Mouse (Mus musculus): ENCODE results near the gene Dst. TPM values are rescaled to one million over a fixed set of nuclear protein-coding genes. Genes with fewer than 3 reads are reported as not detected.
A peak's percentile ranks its signal among the peaks of the same experiment; 100 is the strongest.

Gene Dst
- total and polyA plus RNA-seq, 3 experiments: 9.1 to 28.0 (median 20.5) TPM

DNA sequence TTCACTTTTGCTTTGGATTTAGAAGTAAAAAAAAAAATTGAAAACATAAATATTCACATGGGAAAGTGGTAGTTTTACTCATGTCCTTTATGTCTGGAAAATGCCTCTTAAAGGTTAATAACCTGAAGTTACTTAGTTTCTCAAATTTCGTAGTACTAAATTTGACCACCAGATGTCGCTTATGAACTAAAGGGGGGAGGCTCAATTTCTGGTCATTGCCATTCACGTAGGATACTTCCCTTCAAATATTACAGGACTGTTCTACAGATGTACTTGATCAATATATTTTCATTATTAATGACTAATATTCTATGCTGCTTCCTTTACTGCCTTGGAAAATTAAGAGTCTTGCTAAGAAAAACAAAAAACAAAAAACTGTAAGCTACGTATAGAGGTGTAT is 293.5 kb downstream of the Dst start (continued):
- TF ChIP-seq E2F4 (IDR thresholded peaks at IDR 0.05; ENCODE audit: insufficient replicate concordance, low read depth, low read length) (no peak), RCOR1 (conservative IDR thresholded peaks at IDR 0.05; ENCODE audit: low read depth, low read length) (no peak), USF1 (IDR thresholded peaks at IDR 0.05; ENCODE audit: low read depth, low read length) (no peak), BHLHE40 (IDR thresholded peaks at IDR 0.05; ENCODE audit: low read depth, low read length) (no peak), CTCF (conservative IDR thresholded peaks at IDR 0.05 in 1 of 2, IDR thresholded peaks at IDR 0.05 in 1 of 2; ENCODE audit: low read depth in 2 of 2, low read length in 2 of 2) (peak; percentile 25 to 73; a peak in 3 of 4 replicates), SMC3 (IDR thresholded peaks at IDR 0.05; ENCODE audit: low read depth, low read length) (peak; percentile 65), MYC (IDR thresholded peaks at IDR 0.05; ENCODE audit: low read depth, low read length) (no peak), ELF1 (IDR thresholded peaks at IDR 0.05; ENCODE audit: low read depth, low read length) (no peak)

DNA sequence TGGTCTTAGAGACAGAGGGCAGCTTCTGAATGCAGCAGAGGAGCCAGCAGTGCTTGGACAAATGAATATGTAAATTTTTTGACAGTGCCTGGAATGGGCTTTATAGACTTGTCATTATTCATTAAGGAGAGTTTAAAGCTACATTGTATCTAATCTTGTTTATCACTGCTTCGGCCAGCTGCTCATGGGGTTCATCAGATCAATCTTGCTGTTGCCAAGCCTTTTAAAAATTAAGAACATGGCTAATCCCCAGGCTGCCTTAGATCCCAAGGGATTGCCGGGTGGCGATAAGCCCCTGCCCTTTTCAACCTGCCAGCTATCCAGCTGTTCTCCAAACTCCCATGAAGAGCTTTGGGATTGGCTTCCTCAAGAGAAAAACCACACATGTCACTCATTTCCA is 303.7 kb downstream of the Dst start:
- in situ Hi-C loops (cut with MboI; ENCODE audit: low pct_ligation_motif_present, low pct_unique_long_range_greater_than_20kb, low sequenced_read_pairs) (no loop called here), dilution Hi-C loops (cut with MboI; ENCODE audit: extremely low pct_ligation_motif_present, extremely low pct_unique_long_range_greater_than_20kb, low sequenced_read_pairs) (no loop called here)
- Histone ChIP-seq H3K4me3 (replicated peaks in 1 of 3; ENCODE audit: low read depth in 2 of 3, low read length in 2 of 3, poor library complexity in 1 of 3) (no peak overlapping the region), H3K36me3 (replicated peaks in 1 of 2; ENCODE audit: control insufficient read depth in 1 of 2, insufficient read depth in 1 of 2, low read length in 1 of 2) (peaks cover 23 to 67% of the 10 kb centered on the region in 2 experiments), H3K9me3 (replicated peaks; ENCODE audit: low read length) (no peaks in the 10 kb centered on the region), H3K79me2 (replicated peaks; ENCODE audit: control insufficient read depth, extremely low read depth, insufficient read depth, poor library complexity, severe bottlenecking) (no peaks in the 10 kb centered on the region), H3K9ac (ENCODE audit: insufficient read depth, low read depth) (no peak overlapping the region), H3K4me2 (ENCODE audit: insufficient read depth, low read depth, poor library complexity, severe bottlenecking) (no peak overlapping the region), H3K27ac (ENCODE audit: insufficient read depth, low read depth) (no peak overlapping the region), H3K27me3 (replicated peaks) (no peaks in the 10 kb centered on the region), H3K4me1 (ENCODE audit: control insufficient read depth in 1 of 2, insufficient read depth in 2 of 2) (peaks cover 0 to 23% of the 10 kb centered on the region in 2 experiments; a peak in 2 of 4 replicates)
- TF ChIP-seq MYC (IDR thresholded peaks at IDR 0.05; ENCODE audit: low read depth, low read length): no peak
- TF ChIP-seq PAX5 (IDR thresholded peaks at IDR 0.05; ENCODE audit: low read length): no peak
- no peak for TF ChIP-seq TBP (conservative IDR thresholded peaks at IDR 0.05; ENCODE audit: low read depth, low read length)
- TF ChIP-seq POLR2AphosphoS2 (IDR thresholded peaks at IDR 0.05; ENCODE audit: low read depth, low read length): no peak
- no peak for TF ChIP-seq CTCF (conservative IDR thresholded peaks at IDR 0.05 in 1 of 2, IDR thresholded peaks at IDR 0.05 in 1 of 2; ENCODE audit: low read depth in 2 of 2, low read length in 2 of 2)
- TF ChIP-seq NELFE (IDR thresholded peaks at IDR 0.05; ENCODE audit: low read depth, low read length): no peak
- no peak for TF ChIP-seq IRF4 (IDR thresholded peaks at IDR 0.05; ENCODE audit: low read depth, low read length)
- no peak for TF ChIP-seq USF2 (conservative IDR thresholded peaks at IDR 0.05; ENCODE audit: low read depth, low read length)
- TF ChIP-seq NRF1 (IDR thresholded peaks at IDR 0.05; ENCODE audit: low read depth, low read length): no peak
- no peak for TF ChIP-seq BHLHE40 (IDR thresholded peaks at IDR 0.05; ENCODE audit: low read depth, low read length)
- no peak for TF ChIP-seq ZMIZ1 (IDR thresholded peaks at IDR 0.05; ENCODE audit: low read depth, low read length)
- no peak for TF ChIP-seq POLR2A (IDR thresholded peaks at IDR 0.05; ENCODE audit: low read depth, low read length)
- no peak for TF ChIP-seq MEF2A (IDR thresholded peaks at IDR 0.05; ENCODE audit: borderline replicate concordance, low read depth, low read length)
- TF ChIP-seq CHD1 (IDR thresholded peaks at IDR 0.05; ENCODE audit: low read depth, low read length): no peak
- no peak for TF ChIP-seq ELF1 (IDR thresholded peaks at IDR 0.05; ENCODE audit: low read depth, low read length)
- TF ChIP-seq USF1 (IDR thresholded peaks at IDR 0.05; ENCODE audit: low read depth, low read length): no peak
- DNase-seq (ENCODE audit: extremely low read depth): no peak

GRCm38 (mm10) chr1:34216456-34216855 is 308.4 kb downstream of the Dst start:
- dilution Hi-C loops (cut with MboI; ENCODE audit: extremely low pct_ligation_motif_present, extremely low pct_unique_long_range_greater_than_20kb, low sequenced_read_pairs): no loop called here
- Histone ChIP-seq H3K36me3 (replicated peaks in 1 of 2; ENCODE audit: control insufficient read depth in 1 of 2, insufficient read depth in 1 of 2, low read length in 1 of 2) (peaks cover 20 to 62% of the 10 kb centered on the region in 2 experiments), H3K79me2 (replicated peaks; ENCODE audit: control insufficient read depth, extremely low read depth, insufficient read depth, poor library complexity, severe bottlenecking) (no peaks in the 10 kb centered on the region), H3K9me3 (replicated peaks; ENCODE audit: low read length) (no peaks in the 10 kb centered on the region), H3K27me3 (replicated peaks) (no peaks in the 10 kb centered on the region), H3K4me1 (ENCODE audit: control insufficient read depth in 1 of 2, insufficient read depth in 2 of 2) (peaks cover 8 to 31% of the 10 kb centered on the region in 2 experiments), H3K27ac (ENCODE audit: insufficient read depth, low read depth) (no peak overlapping the region), H3K9ac (ENCODE audit: insufficient read depth, low read depth) (no peak overlapping the region), H3K4me2 (ENCODE audit: insufficient read depth, low read depth, poor library complexity, severe bottlenecking) (no peak overlapping the region), H3K4me3 (replicated peaks in 1 of 3; ENCODE audit: low read depth in 2 of 3, low read length in 2 of 3, poor library complexity in 1 of 3) (no peak overlapping the region)
- TF ChIP-seq MAFK (IDR thresholded peaks at IDR 0.05; ENCODE audit: insufficient replicate concordance, low read length) (no peak), POLR2AphosphoS2 (IDR thresholded peaks at IDR 0.05; ENCODE audit: low read depth, low read length) (no peak), ZNF384 (IDR thresholded peaks at IDR 0.05; ENCODE audit: low read depth, low read length) (no peak), POLR2A (IDR thresholded peaks at IDR 0.05; ENCODE audit: low read depth, low read length) (no peak), PAX5 (IDR thresholded peaks at IDR 0.05; ENCODE audit: low read length) (no peak), USF1 (IDR thresholded peaks at IDR 0.05; ENCODE audit: low read depth, low read length) (no peak), E2F4 (IDR thresholded peaks at IDR 0.05; ENCODE audit: insufficient replicate concordance, low read depth, low read length) (no peak), NRF1 (IDR thresholded peaks at IDR 0.05; ENCODE audit: low read depth, low read length) (no peak), ZKSCAN1 (IDR thresholded peaks at IDR 0.05; ENCODE audit: borderline replicate concordance, low read depth, low read length) (no peak)
- DNase-seq (ENCODE audit: extremely low read depth): no peak
- in situ Hi-C loops (cut with MboI; ENCODE audit: low pct_ligation_motif_present, low pct_unique_long_range_greater_than_20kb, low sequenced_read_pairs): no loop called here
